Mouse (Mus musculus): ENCODE data around the gene BC005561.

GRCm38 (mm10) chr5:104491561-104491960, 16.6 kb upstream of the BC005561 start:
- no peak for TF ChIP-seq POLR2A (IDR thresholded peaks at IDR 0.05; ENCODE audit: low read depth, low read length)
- TF ChIP-seq CTCF (conservative IDR thresholded peaks at IDR 0.05; ENCODE audit: insufficient read depth, insufficient read length, low read depth, low read length), result no peak
